Mouse (Mus musculus) testis, adult 2 months (tissue): ENCODE data around the gene Ptp4a2.

Source experiments
- CTCF ChIP-seq: fragments of 200-500 bp; IDR thresholded peaks from 2 replicates; pipeline ENCODE4 v1.5.1; 2012; ENCODE audit warnings: low read depth, mild to moderate bottlenecking, inconsistent platforms, low read length, moderate library complexity; ENCODE audit not compliant: control insufficient read depth, insufficient read depth, insufficient replicate concordance
- POLR2A ChIP-seq: fragments of 200-500 bp; IDR thresholded peaks from 2 replicates; pipeline ENCODE4 v1.6.1; 2012; ENCODE audit warnings: low read depth, mild to moderate bottlenecking, inconsistent platforms, low read length, moderate library complexity; ENCODE audit not compliant: control insufficient read depth

DNA sequence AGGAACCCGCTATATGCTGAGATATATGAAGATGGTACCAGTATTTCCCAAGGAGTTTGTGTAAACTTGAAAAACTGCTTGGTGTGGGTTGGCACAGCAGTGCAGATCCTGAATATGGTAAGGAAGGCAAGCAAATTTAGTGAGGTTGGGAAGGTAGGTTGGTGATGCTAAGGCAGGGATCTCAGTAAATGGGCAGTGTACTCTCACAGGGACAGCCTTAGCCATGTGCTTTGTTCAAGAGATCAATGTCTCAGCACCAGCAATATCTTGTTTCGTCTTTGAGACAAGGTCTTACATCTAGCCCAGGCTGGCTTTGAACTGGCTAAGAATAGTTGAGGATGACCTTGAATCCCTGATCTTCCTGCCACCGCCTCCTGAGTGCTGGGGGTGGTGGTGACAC lies 43.6 kb downstream of the Ptp4a2 start:
- TF ChIP-seq CTCF: no peak
- no peak for TF ChIP-seq POLR2A
